Mouse (Mus musculus) right cerebral cortex, adult 2 months (tissue): ENCODE results near the gene Krt82.

ENCODE experiments used
- DNase-seq, 2 experiments: peaks; one replicate each; pipeline ENCODE4 v3.0.0; 2021 to 2022; ENCODE audit warnings: low spot score in 2 of 2

Gene Krt82

DNA sequence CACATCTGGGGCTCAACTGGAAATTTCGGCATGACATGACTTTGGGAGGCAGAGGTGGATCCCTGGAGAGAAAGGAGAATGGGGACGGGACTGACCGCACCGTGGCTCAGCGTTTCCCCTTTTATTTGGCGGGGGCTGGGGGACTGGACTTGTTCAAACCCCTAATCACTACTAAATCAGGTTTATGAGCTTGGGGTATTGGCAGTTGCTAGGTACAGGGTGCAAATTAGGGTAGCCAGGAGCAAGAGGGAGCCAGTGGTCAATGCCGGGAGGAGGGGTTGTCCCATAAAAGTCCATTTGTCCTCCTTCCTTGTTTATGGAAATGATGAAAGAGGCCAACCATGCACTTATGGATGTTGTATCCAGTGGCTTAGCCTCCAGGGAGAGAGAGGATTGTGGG is at the start of gene Krt82:
Krt82 (minus strand) TSS at position 101 of the 400 bp plus-strand sequence.
- DNase-seq = no peak

DNA sequence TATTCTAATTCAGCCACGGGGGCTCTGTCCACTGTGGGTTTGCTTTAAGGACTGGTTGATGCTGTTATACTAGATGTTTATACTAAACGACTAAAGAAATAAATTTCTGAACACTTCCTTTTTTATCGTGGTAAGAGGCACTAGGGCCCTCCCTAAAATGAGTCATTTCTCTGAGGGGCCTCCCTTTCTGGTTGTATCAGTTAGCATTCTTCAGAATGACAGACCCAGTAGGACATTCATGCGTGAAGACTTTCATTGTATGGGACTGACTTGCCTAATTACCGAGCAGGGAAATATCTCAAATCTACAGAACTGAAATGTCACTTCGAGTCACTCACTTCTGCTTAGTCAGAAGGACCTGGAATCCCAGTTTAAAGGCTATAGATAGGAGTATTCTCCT is 48.7 kb upstream of the Krt82 start:
- DNase-seq = no peak

DNA sequence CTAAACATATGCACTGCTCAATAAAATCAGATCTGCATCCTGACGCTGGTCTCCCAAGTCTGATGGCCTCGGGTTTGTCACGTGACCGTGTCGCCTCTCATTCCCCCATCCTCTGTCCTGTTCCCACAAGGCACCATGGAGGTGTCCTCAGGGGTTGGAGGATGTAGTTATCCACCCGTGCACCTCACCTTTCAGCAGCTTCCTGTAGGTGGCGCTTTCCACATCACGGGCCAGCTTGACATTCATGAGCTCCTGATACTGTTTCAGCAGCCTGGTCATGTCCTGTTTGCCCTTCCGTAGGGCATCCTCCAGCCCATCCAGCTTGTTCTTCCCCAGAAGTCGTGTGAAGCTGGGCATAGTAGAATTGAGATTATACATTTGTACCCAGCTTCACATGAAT is 37.7 kb upstream of the Krt82 start:
- DNase-seq = no peak

DNA sequence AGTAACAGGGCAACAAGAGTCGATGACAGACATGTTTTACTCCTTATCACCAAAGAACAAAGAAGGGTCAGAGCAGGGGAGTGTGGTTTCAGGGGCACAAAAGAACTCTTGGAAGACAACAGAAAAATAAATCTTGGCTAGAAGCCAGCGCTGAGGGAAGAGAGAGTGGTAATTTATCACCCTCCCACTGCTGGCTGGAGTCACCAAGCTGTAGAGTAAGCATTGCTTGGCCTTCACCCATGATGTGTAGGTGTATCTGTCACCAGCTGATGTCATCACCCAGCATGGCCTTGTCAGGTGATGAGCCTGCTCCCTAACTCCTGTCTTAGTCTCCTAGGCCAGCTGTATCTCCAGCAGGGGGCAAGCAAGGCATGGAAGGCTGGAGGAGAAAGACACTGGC is 34.0 kb upstream of the Krt82 start:
- no peak for DNase-seq

DNA sequence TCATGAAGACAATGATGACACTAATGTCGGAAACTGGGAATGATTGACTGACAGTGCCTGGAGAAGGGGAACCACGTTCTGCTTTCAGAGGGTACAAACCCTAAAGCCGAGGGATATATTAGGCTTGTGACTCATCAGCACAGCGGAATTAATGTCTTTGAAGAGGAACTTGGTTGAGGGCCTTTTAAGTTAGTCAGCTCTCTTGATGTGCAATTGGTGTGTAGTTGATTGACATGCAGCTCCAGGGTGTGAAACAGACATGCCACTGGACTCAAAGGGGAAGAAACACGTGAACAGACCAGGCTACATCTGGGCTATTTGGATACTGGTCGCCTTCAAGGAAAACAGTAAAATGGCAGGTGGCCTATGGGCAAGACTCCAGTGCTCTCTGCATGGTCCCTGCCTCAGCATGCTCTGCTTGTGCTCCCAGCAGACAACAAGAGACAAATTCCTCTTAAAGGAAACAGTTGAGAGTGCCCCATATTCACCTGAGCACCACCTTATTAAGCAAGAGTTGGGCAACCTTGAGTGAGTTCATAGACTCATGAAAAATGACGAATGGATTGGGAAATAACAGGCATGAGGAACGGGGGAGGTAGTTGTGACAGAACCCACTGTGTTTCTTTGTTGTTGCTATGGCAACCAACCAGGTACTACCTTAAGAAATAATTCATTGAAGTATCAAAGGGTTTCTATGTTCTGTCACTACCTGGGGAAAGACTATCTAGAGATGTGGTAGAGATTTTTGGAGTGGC is 32.9 kb upstream of the Krt82 start:
- no peak for DNase-seq

DNA sequence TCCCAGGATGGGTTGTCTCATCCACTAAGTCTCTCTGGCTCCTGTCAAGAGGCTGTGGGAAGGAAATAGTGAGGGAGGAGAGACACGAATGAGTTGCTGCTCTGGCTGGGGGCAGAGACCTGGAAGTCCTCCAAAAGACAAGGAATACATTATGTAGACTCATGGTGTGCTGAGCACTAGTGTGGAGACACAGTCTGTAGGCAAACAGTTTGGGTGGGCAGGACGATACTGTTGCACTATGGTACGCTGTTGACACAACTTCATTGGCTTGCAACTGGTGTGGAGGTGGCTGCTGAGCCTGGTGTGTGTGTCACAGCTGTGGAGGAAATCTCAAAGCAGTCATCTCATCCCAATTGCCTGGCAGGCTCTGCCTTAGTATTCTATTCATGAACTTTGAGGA is 31.2 kb upstream of the Krt82 start:
- peak; percentile 19 to 28 for DNase-seq

DNA sequence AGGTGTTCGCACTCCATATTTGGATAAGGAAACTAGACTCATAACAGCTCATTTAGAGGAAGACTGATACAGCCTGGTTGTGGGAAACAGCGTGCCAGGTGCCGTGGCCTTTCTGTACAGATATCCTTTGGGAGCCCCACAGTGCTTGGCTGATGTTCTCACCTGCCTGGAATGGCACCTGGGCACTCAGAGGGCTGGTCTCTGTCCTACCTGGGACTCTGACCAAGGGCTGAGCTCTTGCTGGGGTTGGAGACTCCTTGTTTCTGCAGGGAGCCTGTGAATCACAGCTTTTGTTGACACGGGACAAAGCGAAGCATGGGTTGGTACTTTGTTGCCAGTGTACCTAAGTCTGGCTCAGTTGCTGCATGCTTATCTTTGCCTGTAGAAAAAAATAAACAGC is 25.0 kb upstream of the Krt82 start:
- no peak for DNase-seq

DNA sequence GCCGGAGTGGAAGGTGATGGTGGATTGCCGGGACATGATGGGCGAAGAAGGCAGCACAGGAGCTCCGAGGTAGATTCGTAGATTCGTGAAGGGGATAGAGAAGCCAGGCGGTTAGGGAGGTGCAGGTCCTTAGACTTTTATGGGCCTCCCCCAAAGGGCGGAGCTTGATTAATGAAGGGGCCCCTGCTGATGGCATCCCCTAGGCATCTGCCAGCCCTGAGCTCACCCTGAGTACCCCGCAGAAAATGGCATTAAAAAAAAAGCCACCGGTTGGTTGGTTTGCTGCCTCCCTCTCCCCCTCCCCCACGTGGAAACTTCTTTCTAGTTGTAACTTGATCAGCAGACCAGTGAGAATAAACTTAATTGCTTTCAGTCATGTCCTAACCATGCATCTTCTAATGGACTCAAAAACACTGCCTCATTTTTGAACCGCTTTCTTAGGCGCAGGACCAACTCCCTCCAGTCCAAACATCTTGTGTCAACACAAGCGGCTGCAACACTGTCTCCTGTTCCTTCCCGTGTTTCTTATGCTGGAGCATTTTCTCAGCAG is 23.4 kb upstream of the Krt82 start, which contains the start of gene Krt75:
Krt75 (minus strand) TSS at position 109 of the 550 bp plus-strand sequence.
- DNase-seq = no peak

DNA sequence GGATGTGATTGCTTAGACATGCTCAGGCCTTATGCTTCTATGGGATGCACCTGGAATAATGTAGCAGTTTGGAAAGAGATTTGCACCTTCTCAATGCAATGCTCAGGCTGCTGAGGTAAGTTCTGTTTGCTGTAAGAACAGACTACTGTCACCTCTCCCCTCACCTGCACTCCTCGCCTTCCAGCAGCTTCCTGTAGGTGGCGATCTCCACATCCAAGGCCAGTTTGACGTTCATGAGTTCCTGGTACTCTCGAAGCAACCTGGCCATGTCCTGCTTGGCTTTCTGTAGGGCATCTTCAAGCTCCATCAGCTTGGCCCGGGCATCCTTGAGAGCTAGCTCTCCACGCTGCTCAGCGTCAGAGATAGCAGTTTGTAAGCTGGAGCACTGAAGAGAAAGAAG is 17.3 kb upstream of the Krt82 start:
- DNase-seq = no peak

DNA sequence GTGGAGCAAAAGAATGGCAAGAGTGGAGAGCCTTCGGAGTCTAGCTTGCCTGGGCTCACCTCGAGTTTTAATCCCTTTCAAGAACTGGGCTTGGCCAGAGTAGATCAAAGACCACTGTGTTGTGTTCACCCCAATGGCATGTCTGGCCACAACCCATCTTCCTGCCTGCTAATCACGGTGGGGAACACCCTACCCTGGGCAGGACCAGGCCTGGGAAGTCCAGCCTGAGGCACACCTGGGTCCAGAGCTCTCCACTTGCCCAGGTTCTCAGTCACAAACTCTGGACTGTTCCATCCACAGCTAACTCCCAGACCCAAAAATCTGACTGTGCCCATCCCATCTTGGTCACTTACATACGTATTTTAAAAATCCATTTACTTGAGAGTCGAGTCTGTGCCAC is 12.4 kb upstream of the Krt82 start, which contains the start of gene Krt90:
Krt90 (minus strand) TSS at position 101 of the 400 bp plus-strand sequence.
- no peak for DNase-seq

DNA sequence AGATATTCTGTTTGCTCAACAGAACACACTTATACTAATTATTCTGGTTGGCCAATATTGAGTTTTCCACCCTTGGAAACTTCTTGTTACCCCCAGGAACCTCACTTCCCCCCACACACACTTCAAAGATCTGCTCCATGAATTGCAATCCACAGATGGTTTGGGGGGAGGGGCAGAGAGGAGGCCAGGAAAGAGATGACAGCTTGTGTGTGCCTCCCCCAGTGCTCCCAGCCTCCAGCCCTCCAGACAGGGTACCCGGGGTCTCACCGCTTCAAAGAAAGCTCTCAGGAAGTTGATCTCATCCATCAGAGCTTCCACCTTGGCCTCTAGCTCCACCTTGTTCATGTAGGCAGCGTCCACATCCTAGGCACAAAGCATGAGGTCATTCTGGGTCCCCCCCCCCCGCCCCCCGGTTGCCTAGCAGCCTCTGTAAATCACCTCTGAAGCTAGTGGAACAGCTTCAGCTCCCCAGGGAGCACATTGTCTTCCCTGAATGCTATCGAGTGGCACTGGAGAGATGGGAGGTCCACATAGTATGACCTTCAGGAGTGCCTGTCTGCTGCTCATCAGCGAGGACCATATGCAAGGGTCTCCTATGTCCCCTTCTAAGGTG is 7.7 kb upstream of the Krt82 start:
- no peak for DNase-seq

DNA sequence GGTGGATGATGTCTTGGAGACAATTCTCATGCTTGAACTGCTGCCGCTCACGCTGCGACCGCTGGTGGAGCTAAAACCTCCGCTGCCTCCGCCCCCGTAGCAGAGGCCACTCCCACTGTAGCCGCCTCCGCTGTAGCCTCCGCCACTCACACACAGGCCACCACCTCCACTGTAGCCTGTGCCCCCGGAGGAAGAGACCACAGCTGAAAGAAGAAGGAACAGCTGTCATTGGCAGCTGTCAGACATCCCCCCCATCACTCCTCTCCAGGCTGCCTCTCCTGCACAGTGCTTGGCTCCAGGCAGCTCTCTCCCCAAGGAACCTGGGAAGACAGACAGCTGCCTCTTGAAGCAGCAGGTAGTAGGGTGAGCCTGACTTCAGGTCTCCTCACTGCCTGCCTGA is 2.7 kb upstream of the Krt82 start:
- peak; percentile 27 to 29 for DNase-seq

DNA sequence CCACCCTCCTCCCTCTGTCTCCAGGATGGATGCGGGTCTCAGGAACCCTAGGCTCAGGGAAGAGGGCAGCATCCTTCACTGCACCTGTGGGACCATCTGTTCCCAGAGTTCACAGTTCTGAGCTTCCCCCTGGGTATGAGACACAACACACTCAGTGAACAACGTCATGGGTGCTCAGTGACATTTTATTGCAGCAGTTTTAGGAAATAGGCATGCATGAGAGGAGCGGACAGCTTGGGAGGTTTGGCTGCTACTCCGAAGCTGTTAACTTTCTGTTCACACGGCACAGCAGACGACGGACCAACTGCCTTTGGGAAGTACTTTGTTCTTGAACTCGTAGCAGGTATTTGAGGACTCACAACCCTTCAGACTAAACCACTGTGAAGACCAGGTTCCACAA is 1.7 kb upstream of the Krt82 start:
- peak in 1 of 2 experiments; percentile 12 for DNase-seq

DNA sequence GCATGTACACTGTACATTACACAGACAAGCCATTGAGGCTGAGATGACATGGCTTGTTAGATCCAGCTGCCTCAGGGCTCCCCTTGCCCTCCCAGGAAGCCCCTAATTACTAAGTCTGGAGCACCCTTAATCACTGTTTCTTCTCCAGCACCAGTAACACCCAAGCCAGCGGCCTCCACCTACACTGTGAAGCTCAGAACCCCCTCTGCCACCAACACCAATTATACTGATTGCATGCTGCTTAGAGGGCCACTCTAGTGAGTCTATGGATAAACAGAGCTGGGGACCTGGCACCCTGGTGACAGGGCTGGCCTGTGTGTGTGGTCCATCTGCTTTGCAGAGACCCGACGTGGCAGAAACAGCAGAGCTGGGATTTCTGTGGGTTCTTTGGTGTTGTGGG is 6.0 kb downstream of the Krt82 start:
- DNase-seq = no peak

DNA sequence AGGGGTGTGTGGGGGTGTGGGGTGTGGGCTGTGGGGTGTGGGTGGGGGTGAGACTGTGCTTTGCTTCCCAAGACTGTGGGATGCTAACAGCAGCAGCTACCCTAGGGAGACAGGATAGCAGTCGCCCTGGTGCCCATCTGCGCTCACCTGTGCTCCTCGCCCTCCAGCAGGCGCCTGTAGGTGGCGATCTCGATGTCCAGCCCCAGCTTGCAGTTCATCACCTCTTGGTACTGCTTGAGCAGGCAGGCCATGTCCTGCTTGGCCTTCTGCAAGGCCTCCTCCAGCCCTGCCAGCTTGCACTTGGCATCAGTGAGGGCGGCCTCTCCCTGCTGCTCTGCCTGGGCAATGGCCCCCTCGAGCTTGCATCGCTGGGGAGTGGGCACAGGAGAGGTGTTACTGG is 7.9 kb downstream of the Krt82 start:
- no peak for DNase-seq

DNA sequence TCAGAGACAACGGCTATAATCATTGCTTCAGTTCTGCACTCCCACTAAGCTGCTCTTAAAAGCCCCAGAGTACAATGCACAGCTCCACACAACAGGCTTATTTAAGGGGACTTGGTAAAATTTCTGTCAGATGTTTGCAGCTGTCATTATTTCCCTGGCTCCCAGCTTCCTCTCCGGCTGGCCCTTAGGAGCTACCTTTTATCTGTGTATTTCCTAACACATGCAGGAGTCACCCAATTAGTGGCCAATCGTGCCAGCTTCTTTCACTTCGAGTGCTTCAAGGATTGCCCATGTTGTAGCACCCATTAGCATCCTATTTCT is 11.9 kb downstream of the Krt82 start:
- no peak for DNase-seq

DNA sequence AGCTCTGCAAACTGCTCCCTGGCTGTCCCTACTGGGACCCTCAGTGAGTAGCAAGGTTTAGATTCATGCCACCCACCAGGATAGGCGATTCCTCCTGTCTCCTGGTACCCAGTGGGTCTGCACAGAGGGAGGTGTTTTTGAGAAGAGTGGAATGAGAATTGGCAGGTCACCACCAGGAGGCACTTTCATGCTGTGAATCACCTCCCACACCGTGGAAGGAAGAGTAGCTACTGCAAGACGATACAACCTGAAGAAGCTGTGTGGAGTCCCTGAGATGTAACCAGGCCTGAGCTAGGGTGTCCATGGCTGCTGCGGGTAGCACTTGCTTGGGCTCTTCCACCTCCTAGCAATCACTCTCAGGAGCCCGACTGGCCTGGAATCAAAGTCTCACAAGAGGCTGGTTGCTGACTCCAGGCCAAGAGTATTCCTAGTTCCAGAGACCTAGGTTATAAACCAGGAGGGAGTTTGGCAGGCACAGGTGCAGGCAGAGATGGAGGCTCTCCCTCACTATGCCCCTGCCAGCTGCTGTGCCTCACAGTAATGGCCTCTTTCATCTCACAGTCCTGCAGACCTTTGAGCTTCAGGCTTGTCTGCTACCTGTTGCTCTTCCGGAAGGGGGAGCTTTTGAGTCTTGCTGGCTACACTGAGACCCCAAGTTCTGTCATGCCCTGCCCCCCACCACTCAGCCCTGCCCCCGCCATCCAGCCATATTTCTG is 12.4 kb downstream of the Krt82 start:
- no peak for DNase-seq

DNA sequence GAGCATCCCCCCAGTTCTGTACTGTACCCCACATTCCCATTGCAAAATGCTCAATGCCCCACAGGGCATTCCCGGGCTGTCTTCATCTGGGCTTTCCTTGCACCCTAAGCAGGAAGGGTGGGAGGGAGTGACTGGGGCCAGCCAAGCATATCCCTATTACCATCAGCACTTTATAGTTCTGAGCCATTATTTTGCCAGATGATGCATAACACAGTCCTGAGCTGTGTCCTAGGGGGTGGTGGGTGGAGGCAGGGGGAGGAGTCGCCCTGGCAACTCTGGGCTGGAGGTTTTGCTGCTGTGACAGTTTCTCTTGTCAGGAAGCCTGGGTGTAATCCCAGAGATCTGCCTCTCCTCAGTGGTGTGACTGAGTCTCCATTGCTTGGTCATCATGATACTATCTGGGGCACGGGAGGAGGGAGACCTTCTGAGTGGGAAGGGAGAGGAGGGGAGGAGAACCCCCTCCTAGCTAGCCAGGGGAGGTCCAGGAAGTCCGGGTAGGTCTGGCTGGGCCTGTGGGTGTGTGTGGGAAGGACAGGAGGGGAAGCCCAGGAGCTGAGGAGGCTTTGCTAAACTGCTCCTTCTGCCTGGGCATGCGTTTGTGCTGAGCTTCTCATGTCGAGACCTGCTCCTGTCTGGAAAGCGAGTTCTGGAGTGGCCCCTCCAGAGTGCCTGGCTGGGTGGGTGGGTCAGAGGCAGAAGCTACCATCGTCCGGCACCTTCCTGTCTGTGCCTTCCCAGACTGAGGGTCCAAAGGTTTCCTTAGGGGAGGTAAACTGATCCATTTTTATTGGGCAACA is 14.2 kb downstream of the Krt82 start:
- DNase-seq = peak; percentile 12 to 13

DNA sequence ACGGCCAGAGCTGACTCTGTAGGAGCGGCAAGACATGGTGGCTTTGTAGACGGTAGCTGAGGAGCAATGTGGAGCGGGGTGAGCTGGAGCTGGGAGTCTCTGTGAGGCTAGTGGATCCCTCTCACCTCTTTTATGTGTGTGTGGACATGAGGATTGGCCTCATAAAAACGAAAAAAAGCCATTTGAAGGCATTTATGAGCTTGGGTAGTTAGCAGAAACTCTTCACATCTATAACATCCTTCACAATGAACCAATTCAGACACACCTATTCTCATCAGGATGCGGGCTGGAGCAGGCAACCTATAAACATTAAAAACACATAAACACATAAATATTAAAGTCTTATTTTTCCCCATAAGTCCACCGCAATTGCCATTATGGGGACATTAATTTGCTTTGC is 17.7 kb downstream of the Krt82 start, which contains the start of gene Krt84:
Krt84 (minus strand) TSS at position 101 of the 400 bp plus-strand sequence.
- DNase-seq = no peak

DNA sequence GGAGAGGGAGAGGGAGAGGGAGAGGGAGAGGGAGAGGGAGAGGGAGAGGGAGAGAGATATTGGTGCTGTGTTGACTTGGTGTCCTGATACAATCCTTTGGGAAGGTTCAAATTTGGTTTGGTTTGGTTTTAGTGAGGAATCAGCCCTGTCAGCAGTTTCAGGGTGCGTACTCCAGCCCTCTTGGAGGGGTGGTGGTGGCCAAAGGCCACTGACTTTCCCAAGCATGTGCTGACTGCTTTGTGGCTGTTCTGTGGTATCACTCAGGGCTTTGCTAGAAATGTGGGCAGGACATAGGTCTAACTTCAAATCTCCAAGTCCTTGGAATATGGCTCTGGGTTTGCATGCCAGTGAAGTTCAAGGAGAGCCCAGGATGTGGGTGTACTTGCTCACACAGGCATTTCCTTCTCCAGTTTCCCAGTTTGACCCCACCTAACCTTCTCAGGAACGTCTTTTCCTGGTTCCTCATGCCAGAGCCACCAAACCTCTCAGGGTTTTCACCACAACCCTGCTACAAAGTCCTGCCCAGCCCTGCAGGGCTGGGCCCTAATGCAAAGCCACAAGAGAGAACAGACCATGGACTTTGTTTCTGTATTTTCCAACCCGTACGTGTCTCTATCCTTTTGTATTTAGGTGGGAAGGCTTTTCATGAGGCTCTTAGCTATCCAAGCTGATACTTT is 27.8 kb downstream of the Krt82 start:
- no peak for DNase-seq

DNA sequence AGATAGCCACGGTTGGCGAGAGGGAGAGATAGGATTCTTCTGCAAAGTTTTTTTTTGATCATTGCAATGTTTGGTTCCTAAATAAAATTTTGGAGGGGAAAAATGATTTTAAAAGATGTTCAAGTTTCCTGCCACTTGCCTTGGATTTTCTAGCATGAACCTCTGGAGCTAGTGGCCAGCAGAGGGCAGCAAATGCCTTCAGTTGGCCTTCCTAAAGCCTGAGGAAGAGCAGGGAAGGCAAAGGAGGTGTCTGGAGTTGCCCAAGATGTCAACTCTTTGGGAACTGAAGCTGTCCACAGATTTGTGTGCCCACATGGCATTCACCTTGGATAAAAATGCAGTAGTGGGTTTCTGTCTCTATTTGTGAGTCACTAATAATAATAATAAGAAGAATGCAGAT is 30.7 kb downstream of the Krt82 start:
- peak; percentile 85 to 87 for DNase-seq
